Comparison of ENCODE assay signal across 8 mouse cellular contexts in genomic region chr9:41028470-41028869, GRCm38 (mm10). TPM values are rescaled to one million over a fixed set of nuclear protein-coding genes. Genes with fewer than 3 reads are reported as not detected.
DNase-seq lines count a peak whose midpoint lies in the region; ATAC-seq and TF ChIP-seq lines count a peak whose summit lies in the region.

No protein-coding gene starts in this region.

- no peaks in the 10 kb centered on the region for H3K36me3 ChIP-seq in liver, adult 2 months (ENCODE audit: control insufficient read depth, insufficient read depth, low read length)
- H3K36me3 ChIP-seq in liver, embryonic 12.5 days = 0 out of 2 replicates have a peak, but pooled peaks cover 5% of the 10 kb centered on the region

- no peaks in the 10 kb centered on the region for H3K9me3 ChIP-seq in liver, embryonic 12.5 days (replicated peaks)

- no peaks in the 10 kb centered on the region for H3K4me1 ChIP-seq in liver, adult 2 months (ENCODE audit: control insufficient read depth, insufficient read depth, low read length)
- peaks cover 5% of the 10 kb centered on the region; the same call in 1 of the 2 replicates for H3K4me1 ChIP-seq in liver, embryonic 12.5 days

- peak; percentile 25 to 75 for DNase-seq in adrenal gland, adult (ENCODE audit: inconsistent age in 2 of 2, low spot score in 1 of 2)
- no peak for DNase-seq in adrenal gland, adult 8-10 months
- DNase-seq in liver, adult 2 months (ENCODE audit: extremely low read depth, low read depth, low spot score) = peak; percentile 14
- peak; percentile 54 for DNase-seq in c-Kit-positive CD71-negative TER-119-negative erythroid progenitor cells, embryonic 14.5 days (ENCODE audit: low read depth)
- peak; percentile 58 for DNase-seq in heart, postnatal 4 days
- DNase-seq in lung, adult 18-20 months = peak; percentile 15 to 38
- peak; percentile 40 to 80 for DNase-seq in spleen, postnatal 4 days (ENCODE audit: low spot score in 2 of 2)

- no peak overlapping the region for H3K4me3 ChIP-seq in liver, adult 2 months (ENCODE audit: insufficient read depth, low read depth, low read length)
- no peak overlapping the region for H3K4me3 ChIP-seq in liver, embryonic 12.5 days

- H3K79me2 ChIP-seq in liver, adult 2 months (ENCODE audit: control insufficient read depth, insufficient read depth, low read length) = no peaks in the 10 kb centered on the region

- H3K9ac ChIP-seq in liver, adult 2 months (ENCODE audit: low read depth, low read length) = no peak overlapping the region
- H3K9ac ChIP-seq in liver, embryonic 12.5 days = no peak overlapping the region

- no peak overlapping the region for H3K27ac ChIP-seq in liver, adult 2 months (replicated peaks; ENCODE audit: insufficient read depth, low read depth, low read length)
- H3K27ac ChIP-seq in liver, embryonic 12.5 days = no peak overlapping the region

- peak; percentile 69 for TF ChIP-seq CTCF in liver, adult 2 months (IDR thresholded peaks at IDR 0.05; ENCODE audit: low read depth, low read length)

- WGBS in liver, adult 2 months = 44% methylated on average over 5 of the region's 5 CpGs
- 40% methylated on average over 5 of the region's 5 CpGs for WGBS in liver, embryonic 12.5 days (ENCODE audit: insufficient replicate concordance)

- H3K27me3 ChIP-seq in liver, adult 2 months (ENCODE audit: control insufficient read depth, insufficient read depth, low read length) = no peaks in the 10 kb centered on the region
- H3K27me3 ChIP-seq in liver, embryonic 12.5 days (replicated peaks) = no peaks in the 10 kb centered on the region

- H3K4me2 ChIP-seq in liver, embryonic 12.5 days = no peak overlapping the region

- no peak for TF ChIP-seq POLR2A in liver, adult 2 months (IDR thresholded peaks at IDR 0.05; ENCODE audit: extremely low read depth, insufficient read depth, low read length)

- ATAC-seq in liver, embryonic 12.5 days = no peak

RNA-seq across cellular contexts. Expression of gene Crtam, which starts 24.0 kb away (rescaled TPM):
- total RNA-seq in adrenal gland, adult 8-10 months (2022) = under 1 TPM in 2 of 4 experiments, not detected in 2; 0.18 to 0.19 TPM
- total RNA-seq in liver, adult 2 months (2014; rRNA removed) = not detected in 2 replicates
- not detected in 2 replicates for polyA plus RNA-seq in liver, adult 2 months (2012; rRNA removed)
- polyA plus RNA-seq in liver, embryonic 12.5 days (2016; fragmentation: Nextera tagmentation; extraction: Ambion mirVana) = 0.11 TPM in 1 of 2 replicates, not detected in the other
- under 1 TPM; 0.10 to 0.16 TPM for total RNA-seq in heart, postnatal 4 days (2021)
